Mouse (Mus musculus) forebrain, postnatal 0 days (tissue): ENCODE measurements around the gene Shld2. TPM values are rescaled to one million over a fixed set of nuclear protein-coding genes. Genes with fewer than 3 reads are reported as not detected.

Source experiments
- ATAC-seq: fragments of 200-750 bp; cut with Nextera tagmentation; 2 replicates; pipeline ENCODE4 v1.8.0; 2017; ENCODE audit warnings: mild to moderate bottlenecking, moderate library complexity
- DNase-seq: peaks from one replicate; pipeline ENCODE4 v3.0.0-alpha.2; 2015
- H3K27ac ChIP-seq: fragments of 300-500 bp; sonication (generic); 2 replicates; pipeline ENCODE4 v1.5.1; 2014; ENCODE audit warnings: low read depth, mild to moderate bottlenecking, antibody characterized with exemption, low read length, moderate library complexity, mixed read lengths
- H3K27me3 ChIP-seq: fragments of 300-500 bp; sonication (generic); 2 replicates; pipeline ENCODE4 v1.6.1; 2014; ENCODE audit warnings: mild to moderate bottlenecking, low read length, mixed read lengths; ENCODE audit not compliant: insufficient read depth
- H3K36me3 ChIP-seq: fragments of 300-500 bp; sonication (generic); 2 replicates; pipeline ENCODE4 v1.6.1; 2014; ENCODE audit warnings: mild to moderate bottlenecking, moderate library complexity; ENCODE audit not compliant: insufficient read depth
- H3K4me1 ChIP-seq: fragments of 300-500 bp; sonication (generic); 2 replicates; pipeline ENCODE4 v1.6.1; 2014; ENCODE audit warnings: antibody characterized with exemption; ENCODE audit not compliant: insufficient read depth
- H3K4me2 ChIP-seq: fragments of 300-500 bp; sonication (generic); 2 replicates; pipeline ENCODE4 v1.6.1; 2014; ENCODE audit warnings: low read depth, mild to moderate bottlenecking, moderate library complexity
- H3K4me3 ChIP-seq: fragments of 300-500 bp; sonication (generic); 2 replicates; pipeline ENCODE4 v1.5.1; 2014; ENCODE audit warnings: low read depth, low read length, mixed read lengths
- H3K9ac ChIP-seq: fragments of 300-500 bp; sonication (generic); 2 replicates; pipeline ENCODE4 v1.6.1; 2014; ENCODE audit warnings: mild to moderate bottlenecking
- H3K9me3 ChIP-seq: fragments of 300-500 bp; sonication (generic); 2 replicates; pipeline ENCODE4 v1.6.1; 2016; ENCODE audit warnings: low read length
- CTCF ChIP-seq: sonication (generic); IDR thresholded peaks from 2 replicates; pipeline ENCODE4 v1.5.1; 2016; ENCODE audit warnings: antibody characterized with exemption, control low read depth, low read depth
- WGBS: fragments of 180-500 bp; shearing (Covaris S2); extraction: QIAGEN DNeasy Blood & Tissue Kit; methylation state at CpG from one replicate; pipeline ENCODE4 v1.1.7; 2014; 5-methylcytosine and 5-hydroxymethylcytosine counted together
- polyA plus RNA-seq: library from polyadenylated mRNA; unstranded; fragments of >200 nt; fragmentation: Nextera tagmentation; extraction: Ambion mirVana; gene quantifications from 2 replicates; pipeline ENCODE4 v1.2.1, GENCODE M21; 2015
- total RNA-seq: library from RNA; depleted of rRNA; stranded (reverse); fragments of >200 nt; gene quantifications from 2 replicates; pipeline ENCODE4 v1.2.3, GENCODE M21; 2014

Gene Shld2
- total and polyA plus RNA-seq, 2 experiments from 2014 or later: 7.6 to 22.0 TPM

- H3K4me1 ChIP-seq: no peaks in the 10 kb centered on the region
- H3K36me3 ChIP-seq: no peaks in the 10 kb centered on the region
- H3K9ac ChIP-seq: no peak overlapping the region
- H3K4me2 ChIP-seq: no peak overlapping the region
- no peaks in the 10 kb centered on the region for H3K9me3 ChIP-seq
- TF ChIP-seq CTCF: no peak
- H3K4me3 ChIP-seq: no peak overlapping the region
- ATAC-seq (peak; percentile 43), DNase-seq (peak; percentile 28)
- 59% methylated on average over 6 of the region's 6 CpGs for WGBS
- no peak overlapping the region for H3K27ac ChIP-seq
- H3K27me3 ChIP-seq: peaks cover 7% of the 10 kb centered on the region; the same call in 1 of the 2 replicates
Measured at GRCm38 (mm10) chr14:34215451-34216127, 94.7 kb downstream of the Shld2 start.

- Histone ChIP-seq H3K4me1 (no peaks in the 10 kb centered on the region), H3K9ac (no peak overlapping the region), H3K36me3 (no peaks in the 10 kb centered on the region), H3K4me2 (no peak overlapping the region), H3K4me3 (no peak overlapping the region), H3K9me3 (no peaks in the 10 kb centered on the region), H3K27me3 (no peaks in the 10 kb centered on the region), H3K27ac (no peak overlapping the region)
- DNase-seq (no peak), ATAC-seq (no peak)
- 90% methylated on average over 4 of the region's 4 CpGs for WGBS
- TF ChIP-seq CTCF: no peak
Measured at GRCm38 (mm10) chr14:34209942-34210341, 100.4 kb downstream of the Shld2 start.

GRCm38 (mm10) chr14:34209080-34209479, 101.2 kb downstream of the Shld2 start:
- 57% methylated on average over 4 of the region's 4 CpGs for WGBS

GRCm38 (mm10) chr14:34208651-34209050, 101.6 kb downstream of the Shld2 start:
- peak; percentile 51 for TF ChIP-seq CTCF
- ATAC-seq (no peak), DNase-seq (no peak)
- no peaks in the 10 kb centered on the region for H3K27me3 ChIP-seq
- H3K27ac ChIP-seq: no peak overlapping the region
- H3K4me3 ChIP-seq: no peak overlapping the region
- H3K4me2 ChIP-seq: no peak overlapping the region
- H3K36me3 ChIP-seq: no peaks in the 10 kb centered on the region
- H3K9me3 ChIP-seq: no peaks in the 10 kb centered on the region
- H3K4me1 ChIP-seq: no peaks in the 10 kb centered on the region
- no peak overlapping the region for H3K9ac ChIP-seq
- WGBS: 46% methylated on average over 2 of the region's 2 CpGs

More at GRCm38 (mm10) chr14:34209080-34209479, 101.2 kb downstream of the Shld2 start:
- TF ChIP-seq CTCF: no peak
- Histone ChIP-seq H3K9ac (no peak overlapping the region), H3K9me3 (no peaks in the 10 kb centered on the region), H3K4me1 (no peaks in the 10 kb centered on the region), H3K27ac (no peak overlapping the region), H3K27me3 (no peaks in the 10 kb centered on the region), H3K4me2 (no peak overlapping the region), H3K36me3 (no peaks in the 10 kb centered on the region), H3K4me3 (no peak overlapping the region)
- no peak for ATAC-seq
- no peak for DNase-seq

- no peaks in the 10 kb centered on the region for H3K9me3 ChIP-seq
- ATAC-seq (no peak), DNase-seq (no peak)
- H3K4me3 ChIP-seq: no peak overlapping the region
- no peak overlapping the region for H3K9ac ChIP-seq
- H3K36me3 ChIP-seq: no peaks in the 10 kb centered on the region
- WGBS: 85% methylated on average over 6 of the region's 6 CpGs
- H3K27me3 ChIP-seq: no peaks in the 10 kb centered on the region
- H3K27ac ChIP-seq: no peak overlapping the region
- no peaks in the 10 kb centered on the region for H3K4me1 ChIP-seq
- no peak overlapping the region for H3K4me2 ChIP-seq
- no peak for TF ChIP-seq CTCF
Measured at GRCm38 (mm10) chr14:34207996-34208395, 102.3 kb downstream of the Shld2 start.

GRCm38 (mm10) chr14:34201231-34202035, 108.9 kb downstream of the Shld2 start, which contains the start of gene Gprin2:
Gene Gprin2 (minus strand): TSS chr14:34201653.
- Histone ChIP-seq H3K4me1 (peaks cover 7% of the 10 kb centered on the region; the same call in 1 of the 2 replicates), H3K4me3 (peak within 1 kb of the TSS; percentile 76), H3K9ac (peak within 1 kb of the TSS; percentile 84), H3K27me3 (no peaks in the 10 kb centered on the region), H3K9me3 (no peaks in the 10 kb centered on the region), H3K27ac (peak within 1 kb of the TSS; percentile 79), H3K36me3 (no peaks in the 10 kb centered on the region), H3K4me2 (peak within 1 kb of the TSS; percentile 71)
- peak; percentile 3; the same call in 1 of the 2 replicates for TF ChIP-seq CTCF
- peak; percentile 61 for DNase-seq
- peak; percentile 70 for ATAC-seq
- WGBS: 3% methylated on average over 31 of the region's 52 CpGs
